ENCODE assay signal across 8 mouse cellular contexts in genomic region chr13:74807446-74808151, GRCm38 (mm10). TPM values are rescaled to one million over a fixed set of nuclear protein-coding genes. Genes with fewer than 3 reads are reported as not detected.
DNase-seq lines count a peak whose midpoint lies in the region; ATAC-seq and TF ChIP-seq lines count a peak whose summit lies in the region.

No protein-coding gene starts in this region.

- H3K4me3 ChIP-seq in forebrain, embryonic 14.5 days (ENCODE audit: low read depth, low read length), result peak overlapping the region; percentile 56
- peak overlapping the region; percentile 73 for H3K4me3 ChIP-seq in small intestine, adult 2 months (ENCODE audit: low read depth, low read length)

- ATAC-seq in forebrain, embryonic 14.5 days, result peak; percentile 85

- H3K9ac ChIP-seq in forebrain, embryonic 14.5 days (ENCODE audit: low read length), result peak overlapping the region; percentile 69

- no peaks in the 10 kb centered on the region for H3K9me3 ChIP-seq in forebrain, embryonic 14.5 days (replicated peaks; ENCODE audit: control insufficient read depth, low read length)

- TF ChIP-seq CTCF in small intestine, adult 2 months (IDR thresholded peaks at IDR 0.05; ENCODE audit: extremely low read depth, insufficient read length, insufficient replicate concordance, low read depth, low read length), result no peak

- TF ChIP-seq POLR2A in small intestine, adult 2 months (IDR thresholded peaks at IDR 0.05; ENCODE audit: low read depth, low read length), result peak; percentile 47; the same call in 1 of the 2 replicates

- no peak overlapping the region for H3K27ac ChIP-seq in forebrain, embryonic 14.5 days (ENCODE audit: low read depth, low read length)
- H3K27ac ChIP-seq in small intestine, adult 2 months (ENCODE audit: insufficient read depth, low read depth, low read length), result peak overlapping the region; percentile 94

- intact Hi-C loops in heart, postnatal 14 days (cut with DNase I), result loop anchor here (5.0 kb wide), 2 partner anchors 35 to 165 kb away; no protein-coding TSS in a partner anchor

- H3K4me1 ChIP-seq in forebrain, embryonic 14.5 days (ENCODE audit: control insufficient read depth, insufficient read depth, low read length), result peaks cover 3% of the 10 kb centered on the region
- peaks cover 4% of the 10 kb centered on the region; the same call in 1 of the 2 replicates for H3K4me1 ChIP-seq in small intestine, adult 2 months (ENCODE audit: control insufficient read depth, insufficient read depth, insufficient read length, low read length)

- 0 out of 2 replicates have a peak, but pooled peaks cover 5% of the 10 kb centered on the region for H3K27me3 ChIP-seq in forebrain, embryonic 14.5 days (replicated peaks; ENCODE audit: control insufficient read depth, insufficient read depth, low read length)
- no peaks in the 10 kb centered on the region for H3K27me3 ChIP-seq in small intestine, adult 2 months (ENCODE audit: control insufficient read depth, insufficient read depth, low read length)

- under 1% methylated on average over 31 of the region's 31 CpGs for WGBS in forebrain, embryonic 14.5 days
- WGBS in large intestine, adult 2 months, result 2% methylated on average over 31 of the region's 31 CpGs
- whole genome bisulfite sequencing in small intestine, adult 2 months, result under 1% methylated on average over 31 of the region's 31 CpGs

- no peaks in the 10 kb centered on the region for H3K36me3 ChIP-seq in forebrain, embryonic 14.5 days (ENCODE audit: control insufficient read depth, insufficient read depth, low read length)
- no peaks in the 10 kb centered on the region for H3K36me3 ChIP-seq in small intestine, adult 2 months (ENCODE audit: control insufficient read depth, insufficient read depth, low read length)

- peak overlapping the region; percentile 99 for H3K4me2 ChIP-seq in forebrain, embryonic 14.5 days (ENCODE audit: low read length)

- peak; percentile 6 for DNase-seq in layer of hippocampus, adult 11-12 months (ENCODE audit: low spot score)
- DNase-seq in layer of hippocampus, adult 9-11 months, result no peak
- DNase-seq in cerebellum, adult 11 months, result peak; percentile 0
- peak; percentile 41 for DNase-seq in forebrain, embryonic 14.5 days (ENCODE audit: low spot score)
- peak; percentile 83 to 87 for DNase-seq in heart, postnatal 14 days
- peak; percentile 60 for DNase-seq in large intestine, adult 2 months (ENCODE audit: low read depth, low spot score)
- peak; percentile 64 for DNase-seq in mesoderm, embryonic 11.5 days (ENCODE audit: low read depth, low spot score)

RNA-seq across cellular contexts. Expression of gene Cast, which starts 1.0 kb away (rescaled TPM):
- 5.3 and 5.9 TPM in 2 replicates for polyA plus RNA-seq in forebrain, embryonic 14.5 days (2014; fragmentation: Nextera tagmentation; extraction: Ambion mirVana)
- 10 to 100 TPM; 89.5 to 89.7 TPM for total RNA-seq in heart, postnatal 14 days (2021)
- polyA plus RNA-seq in large intestine, adult 2 months (2012; rRNA removed), result 10.1 and 25.6 TPM in 2 replicates
- polyA plus RNA-seq in small intestine, adult 2 months (2012; rRNA removed), result 2.0 and 9.2 TPM in 2 replicates
